Mouse (Mus musculus) ES-CJ7 (cell line): ENCODE measurements at regions not wholly inside any gene's neighbourhood (a gene's known extent, or its start where the extent isn't known, plus 50 kb on each side); places are given as distances from the start of the nearest gene placed in this dataset.

Experiments
- DNase-seq: peaks from one replicate; pipeline ENCODE4 v3.0.0; 2011; ENCODE audit warnings: low read depth, low spot score

DNA sequence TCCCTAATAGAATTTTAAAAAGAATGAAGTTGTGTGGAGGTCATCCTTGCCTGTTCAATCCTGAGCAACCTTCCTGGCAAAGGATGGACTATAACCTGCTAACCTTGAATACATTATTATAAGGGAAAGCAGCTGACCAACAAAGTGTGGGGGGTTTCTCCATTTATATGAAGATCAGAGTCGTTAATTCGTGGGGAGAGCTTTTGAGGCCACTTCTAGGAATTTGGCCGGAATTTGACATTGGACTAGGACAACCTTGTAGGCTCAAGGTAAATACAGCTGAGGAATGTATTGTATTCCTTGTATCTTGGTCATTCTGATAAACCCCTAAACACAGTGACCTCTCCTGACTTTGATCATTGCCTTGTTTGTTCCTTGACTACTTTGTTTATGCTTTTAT is 56.9 kb downstream of the Klf4 start:
- DNase-seq = peak; percentile 97

GRCm38 (mm10) chr4:55474044-55474788 is 58.0 kb downstream of the Klf4 start:
- no peak for DNase-seq

- no peak for DNase-seq
These were observed 59.6 kb downstream of the Klf4 start for GRCm38 (mm10) chr4:55472649-55473048.

DNA sequence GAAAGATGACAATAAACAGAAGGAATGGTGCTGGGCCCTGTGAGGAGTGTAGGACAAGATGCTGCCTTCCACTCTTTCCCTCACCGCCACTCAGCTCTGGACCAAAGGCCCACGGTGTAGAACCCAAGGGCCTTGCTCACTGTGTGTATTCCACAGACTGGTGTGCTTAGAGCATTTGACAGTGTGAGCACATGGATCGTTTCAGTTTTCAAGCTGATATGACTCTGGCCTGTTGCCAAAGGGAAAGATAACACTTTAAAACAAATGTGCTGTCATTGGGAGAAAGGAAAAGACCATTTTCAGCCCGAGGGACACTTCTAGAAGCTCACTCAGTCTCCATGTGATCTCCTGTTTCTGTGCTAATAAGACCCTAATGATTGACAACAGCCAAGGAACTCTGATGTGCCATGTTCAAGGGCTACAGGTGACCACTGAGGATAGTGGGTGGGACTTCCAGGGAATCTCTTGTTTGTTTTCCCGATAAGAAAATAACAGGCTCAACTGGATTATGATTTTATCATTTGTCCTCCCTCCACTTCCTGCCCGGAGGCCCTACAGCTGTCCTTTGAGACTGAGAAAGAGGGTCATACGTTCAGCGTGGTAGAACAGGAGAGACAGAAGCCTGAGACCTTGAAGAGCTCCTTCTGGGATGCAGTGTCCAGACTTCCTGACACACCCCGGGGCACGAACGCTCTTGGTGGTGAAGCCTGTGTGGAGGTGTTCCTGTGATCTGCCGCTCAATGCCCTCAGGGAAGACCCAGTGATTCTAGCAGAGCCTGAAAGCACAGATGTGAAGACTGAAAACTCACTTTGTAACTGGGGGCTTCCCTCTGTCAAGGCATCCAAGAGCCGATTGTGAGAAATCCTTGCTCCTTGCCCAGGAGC is 61.2 kb downstream of the Klf4 start:
- DNase-seq = no peak

DNA sequence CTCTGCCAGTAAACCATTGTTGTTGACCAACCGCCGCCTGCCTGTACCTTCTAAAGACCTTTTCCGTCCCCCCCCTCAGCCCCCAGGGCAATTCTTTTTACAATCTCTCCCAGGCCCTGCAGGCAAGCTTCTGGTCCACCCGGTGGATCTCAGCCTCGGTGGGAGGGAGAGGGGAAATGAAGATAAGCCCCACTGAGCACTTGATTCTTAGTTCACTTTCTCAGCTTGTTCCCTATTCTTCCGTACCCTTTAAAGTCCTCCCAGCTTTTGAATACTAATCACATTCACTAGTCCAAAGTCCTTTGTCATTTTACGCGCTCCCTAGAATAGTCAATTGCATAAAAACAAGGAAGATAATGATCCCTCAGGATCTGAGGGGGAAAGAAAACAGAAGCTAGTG is 68.1 kb downstream of the Klf4 start:
- peak; percentile 97 for DNase-seq

DNA sequence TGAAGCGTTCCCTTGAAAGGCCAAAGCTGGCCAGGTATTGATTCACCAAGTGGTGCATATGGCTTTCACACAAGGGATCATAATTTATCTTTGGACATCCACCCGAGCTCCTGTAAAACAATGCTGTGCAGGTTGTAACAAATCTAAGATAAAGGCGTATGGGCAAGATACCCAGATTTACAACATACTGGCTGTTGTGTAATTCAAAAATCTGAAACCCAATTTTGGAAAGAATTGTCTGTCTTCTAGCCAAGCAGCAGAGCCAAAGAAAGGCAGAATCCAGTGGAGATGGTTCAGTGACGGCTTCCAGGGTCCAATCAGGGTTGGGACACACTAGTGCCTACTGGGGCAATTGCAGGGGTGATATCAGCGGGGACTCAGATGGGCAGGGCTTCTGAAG is 70.3 kb downstream of the Klf4 start:
- DNase-seq = peak; percentile 2

DNA sequence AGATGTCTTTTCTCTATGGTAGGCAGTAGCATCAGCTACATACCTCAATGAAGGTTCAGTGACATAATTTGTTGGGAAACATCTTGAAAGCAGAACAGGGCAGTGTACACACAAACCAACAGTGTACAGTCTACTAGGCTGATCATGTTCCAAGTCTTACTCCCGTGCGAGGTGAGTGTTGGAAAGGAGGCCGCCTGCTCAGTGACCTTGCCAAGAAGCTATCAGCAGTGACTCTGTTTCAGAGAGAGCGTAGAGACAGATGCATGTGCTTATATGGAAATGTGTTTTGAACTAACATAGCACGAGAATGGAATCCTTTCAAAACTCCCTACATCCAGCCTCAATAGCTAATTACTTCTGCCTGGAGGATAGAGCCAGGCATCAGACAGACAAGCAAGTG is 78.4 kb downstream of the Klf4 start:
- DNase-seq = no peak

DNA sequence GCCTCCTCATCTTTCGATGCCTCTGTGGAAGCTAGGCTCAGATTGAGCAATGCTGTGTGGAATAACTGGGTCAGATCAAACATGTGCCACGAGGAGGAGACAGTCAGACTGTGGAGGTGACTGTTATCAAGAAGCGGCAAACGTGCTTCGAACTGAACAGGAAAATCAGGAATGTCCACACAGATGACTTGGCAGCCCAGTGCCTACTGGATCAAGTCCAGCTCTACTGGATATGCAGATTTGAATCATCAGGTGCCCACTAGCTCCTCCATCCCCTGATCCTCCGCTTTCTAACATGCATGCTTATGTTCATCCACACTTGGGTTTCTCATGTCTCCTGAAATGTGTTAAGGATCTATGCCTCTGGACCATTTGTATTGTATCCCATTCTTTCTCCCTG is 79.7 kb downstream of the Klf4 start:
- no peak for DNase-seq

DNA sequence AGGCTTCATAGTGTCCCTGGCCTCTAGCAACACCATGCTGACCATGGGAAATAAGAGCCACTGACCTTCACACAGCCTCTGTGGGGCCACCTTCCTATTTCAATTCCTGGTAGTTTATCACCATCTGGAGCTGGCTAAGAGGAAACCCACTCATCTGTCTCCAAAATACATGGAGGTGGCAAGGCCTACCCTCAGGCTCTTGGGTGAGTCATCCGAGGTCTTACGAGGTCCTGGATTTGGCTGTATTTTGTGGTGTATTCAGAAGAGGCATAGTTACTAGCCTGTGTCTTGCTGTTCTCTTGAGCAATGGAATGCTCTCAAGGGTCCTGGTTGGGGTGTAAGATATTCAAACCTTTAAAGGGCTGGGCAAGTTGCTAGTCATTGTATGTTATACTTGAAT is 80.6 kb downstream of the Klf4 start:
- no peak for DNase-seq

GRCm38 (mm10) chr4:55451026-55451425 is 81.2 kb downstream of the Klf4 start:
- DNase-seq = peak; percentile 68

- DNase-seq = no peak
These were observed 88.8 kb downstream of the Klf4 start for GRCm38 (mm10) chr4:55443489-55443888.

GRCm38 (mm10) chr4:55442098-55442497 is 90.2 kb downstream of the Klf4 start:
- no peak for DNase-seq
